Mouse (Mus musculus) ES-Bruce4 (cell line): ENCODE results near the gene Ksr2. TPM values are rescaled to one million over a fixed set of nuclear protein-coding genes. Genes with fewer than 3 reads are reported as not detected.

Experiments
- H3K27ac ChIP-seq: 2 replicates; pipeline ENCODE4 v1.5.1; 2012; ENCODE audit warnings: low read length, inconsistent platforms; ENCODE audit not compliant: insufficient read depth
- H3K27me3 ChIP-seq: 2 replicates; pipeline ENCODE4 v1.6.1; 2012; ENCODE audit warnings: mild to moderate bottlenecking, low read length, inconsistent platforms; ENCODE audit not compliant: control insufficient read depth, poor library complexity, insufficient read depth, severe bottlenecking
- H3K36me3 ChIP-seq: 2 replicates; pipeline ENCODE4 v1.6.1; 2012; ENCODE audit warnings: inconsistent platforms, mild to moderate bottlenecking, low read length, moderate library complexity; ENCODE audit not compliant: control insufficient read depth, poor library complexity, insufficient read depth, severe bottlenecking
- H3K4me1 ChIP-seq: one replicate; pipeline ENCODE4 v1.8.1; 2011; ENCODE audit warnings: low read length; ENCODE audit not compliant: control insufficient read depth, insufficient read depth
- H3K4me3 ChIP-seq: 2 replicates; pipeline ENCODE4 v1.5.1; 2011; ENCODE audit warnings: low read depth, mild to moderate bottlenecking, low read length
- H3K9ac ChIP-seq: 2 replicates; pipeline ENCODE4 v1.6.1; 2012; ENCODE audit warnings: low read depth, mild to moderate bottlenecking, inconsistent platforms; ENCODE audit not compliant: poor library complexity, severe bottlenecking
- H3K9me3 ChIP-seq: replicated peaks from 2 replicates; pipeline ENCODE4 v1.6.1; 2012; ENCODE audit warnings: mild to moderate bottlenecking, low read length, inconsistent platforms; ENCODE audit not compliant: control insufficient read depth, poor library complexity, insufficient read depth, severe bottlenecking
- CTCF ChIP-seq: IDR thresholded peaks from one replicate; pipeline ENCODE4 v1.8.1; 2011; ENCODE audit warnings: low read depth, low read length
- EP300 ChIP-seq: IDR thresholded peaks from 2 replicates; pipeline ENCODE4 v1.6.1; 2011; ENCODE audit warnings: low read depth, low read length; ENCODE audit not compliant: insufficient read depth
- POLR2A ChIP-seq: IDR thresholded peaks from one replicate; pipeline ENCODE4 v1.8.1; 2011; ENCODE audit warnings: low read length; ENCODE audit not compliant: insufficient read depth
- polyA plus RNA-seq: library from polyadenylated mRNA; stranded (reverse); fragments of >200 nt; gene quantifications from 2 replicates; pipeline ENCODE4 v1.2.4, GENCODE M21; 2011; ENCODE audit warnings: low read depth; ENCODE audit not compliant: missing spikeins, insufficient read depth, insufficient read length

Gene Ksr2
- polyA plus RNA-seq, 1 experiment = 1.3 TPM

- Histone ChIP-seq H3K9me3 (no peaks in the 10 kb centered on the region), H3K4me3 (no peak overlapping the region), H3K9ac (no peak overlapping the region), H3K27me3 (no peaks in the 10 kb centered on the region), H3K4me1 (no peaks in the 10 kb centered on the region), H3K36me3 (peaks cover 85% of the 10 kb centered on the region), H3K27ac (no peak overlapping the region)
- TF ChIP-seq CTCF (no peak), EP300 (no peak), POLR2A (no peak)
Measured at GRCm38 (mm10) chr5:117383198-117383597, 30.6 kb upstream of the Ksr2 start.

- H3K27me3 ChIP-seq = no peaks in the 10 kb centered on the region
- H3K4me3 ChIP-seq = peak overlapping the region; percentile 96
- peak overlapping the region; percentile 89 for H3K9ac ChIP-seq
- H3K4me1 ChIP-seq = no peaks in the 10 kb centered on the region
- H3K9me3 ChIP-seq = peaks cover 25% of the 10 kb centered on the region
- H3K36me3 ChIP-seq = peaks cover 40% of the 10 kb centered on the region
- peak overlapping the region; percentile 34 for H3K27ac ChIP-seq
- TF ChIP-seq EP300 (no peak), CTCF (peak; percentile 68), POLR2A (no peak)
Measured at GRCm38 (mm10) chr5:117388296-117388751, 25.5 kb upstream of the Ksr2 start.

GRCm38 (mm10) chr5:117388877-117389276 is 24.9 kb upstream of the Ksr2 start, which contains the start of gene Rfc5:
Gene Rfc5, minus strand, starts transcription at chr5:117389047.
- H3K4me1 ChIP-seq = no peaks in the 10 kb centered on the region
- TF ChIP-seq POLR2A (peak; percentile 39), EP300 (0 out of 2 replicates have a peak, but pooled peaks have one; percentile 37), CTCF (no peak)
- peak within 1 kb of the TSS; percentile 34 for H3K27ac ChIP-seq
- H3K9me3 ChIP-seq = peaks cover 31% of the 10 kb centered on the region
- H3K9ac ChIP-seq = peak within 1 kb of the TSS; percentile 89
- H3K27me3 ChIP-seq = no peaks in the 10 kb centered on the region
- H3K36me3 ChIP-seq = peaks cover 34% of the 10 kb centered on the region
- H3K4me3 ChIP-seq = peak within 1 kb of the TSS; percentile 96

- Histone ChIP-seq H3K4me1 (peaks cover 4% of the 10 kb centered on the region), H3K36me3 (peaks cover 16% of the 10 kb centered on the region), H3K9me3 (peaks cover 36% of the 10 kb centered on the region), H3K27me3 (no peaks in the 10 kb centered on the region), H3K27ac (no peak overlapping the region), H3K9ac (no peak overlapping the region), H3K4me3 (no peak overlapping the region)
- TF ChIP-seq CTCF (no peak), POLR2A (no peak), EP300 (no peak)
Measured at GRCm38 (mm10) chr5:117390895-117391294, 22.9 kb upstream of the Ksr2 start.

GRCm38 (mm10) chr5:117395834-117396233 is 18.0 kb upstream of the Ksr2 start:
- H3K36me3 ChIP-seq = no peaks in the 10 kb centered on the region
- peak overlapping the region; percentile 95 for H3K27ac ChIP-seq
- H3K9ac ChIP-seq = no peak overlapping the region

GRCm38 (mm10) chr5:117396596-117397014 is 17.2 kb upstream of the Ksr2 start:
- no peaks in the 10 kb centered on the region for H3K36me3 ChIP-seq
- no peaks in the 10 kb centered on the region for H3K27me3 ChIP-seq
- TF ChIP-seq CTCF = no peak
- peak; percentile 97 for TF ChIP-seq EP300
- H3K4me3 ChIP-seq = no peak overlapping the region
- H3K4me1 ChIP-seq = peaks cover 9% of the 10 kb centered on the region
- H3K9me3 ChIP-seq = peaks cover 28% of the 10 kb centered on the region
- H3K9ac ChIP-seq = peak overlapping the region; percentile 49; the same call in 1 of the 2 replicates
- peak overlapping the region; percentile 95 for H3K27ac ChIP-seq

More at GRCm38 (mm10) chr5:117395834-117396233, 18.0 kb upstream of the Ksr2 start:
- Histone ChIP-seq H3K27me3 (no peaks in the 10 kb centered on the region), H3K9me3 (peaks cover 35% of the 10 kb centered on the region), H3K4me3 (no peak overlapping the region), H3K4me1 (peaks cover 9% of the 10 kb centered on the region)
- TF ChIP-seq CTCF (no peak), EP300 (no peak), POLR2A (no peak)
